ENCODE assay signal across 9 mouse cellular contexts in the genomic region with DNA sequence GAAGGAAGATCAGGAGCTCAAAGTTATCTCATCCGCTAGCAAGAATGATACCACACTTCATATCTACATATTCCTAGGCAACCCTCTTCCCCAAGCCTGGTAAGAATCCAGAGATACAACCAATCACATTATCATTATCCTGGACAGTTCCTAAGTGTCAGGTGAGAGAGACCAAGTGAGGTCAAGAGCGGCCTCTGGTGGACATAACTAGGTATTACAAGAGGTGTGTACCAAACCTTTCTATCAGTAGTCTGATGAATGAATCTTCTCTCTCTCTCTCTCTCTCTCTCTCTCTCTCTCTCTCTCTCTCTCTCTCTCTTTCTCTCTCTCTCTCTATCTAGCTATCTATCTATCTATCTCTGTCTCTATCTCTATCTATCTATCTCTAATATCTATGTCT. TPM values are rescaled to one million over a fixed set of nuclear protein-coding genes. Genes with fewer than 3 reads are reported as not detected.
DNase-seq lines count a peak whose midpoint lies in the region; ATAC-seq and TF ChIP-seq lines count a peak whose summit lies in the region.
"Had no signal": no experiment of that assay in that cellular context is flagged by ENCODE, and none has a peak within 500 bp of the region (broad histone marks: within the 10 kb centered on the region; RNA-seq: fewer than 3 reads in every experiment).

No protein-coding gene starts in this region.

- no peak overlapping the region for H3K27ac ChIP-seq in hindbrain, postnatal 0 days
- H3K27ac ChIP-seq in hindbrain, embryonic 13.5 days, result no peak overlapping the region
- no peak overlapping the region for H3K27ac ChIP-seq in CH12.LX (ENCODE audit: insufficient read depth, low read depth)
- no peak overlapping the region for H3K27ac ChIP-seq in limb, embryonic 10.5 days
- H3K27ac ChIP-seq: embryonic facial prominence, embryonic 12.5 days had no signal

- in situ Hi-C loops in CH12.LX (cut with MboI; ENCODE audit: low pct_ligation_motif_present, low pct_unique_long_range_greater_than_20kb, low sequenced_read_pairs), result no loop called here

- dilution Hi-C loops in CH12.LX (cut with MboI; ENCODE audit: extremely low pct_ligation_motif_present, extremely low pct_unique_long_range_greater_than_20kb, low sequenced_read_pairs), result no loop called here

- no peak for TF ChIP-seq POLR2A in CH12.LX (IDR thresholded peaks at IDR 0.05; ENCODE audit: low read depth, low read length)

- peak; percentile 29; the same call in 1 of the 2 replicates for ATAC-seq in hindbrain, postnatal 0 days
- ATAC-seq in hindbrain, embryonic 13.5 days (ENCODE audit: low FRiP score), result no peak

- TF ChIP-seq EP300 in CH12.LX (IDR thresholded peaks at IDR 0.05; ENCODE audit: low read length), result no peak

- no peak overlapping the region for H3K4me3 ChIP-seq in hindbrain, postnatal 0 days (ENCODE audit: low read length)
- H3K4me3 ChIP-seq in hindbrain, embryonic 13.5 days, result no peak overlapping the region
- no peak overlapping the region for H3K4me3 ChIP-seq in CH12.LX (replicated peaks in 1 of 3; ENCODE audit: low read depth in 2 of 3, low read length in 2 of 3, poor library complexity in 1 of 3)
- no peak overlapping the region for H3K4me3 ChIP-seq in limb, embryonic 10.5 days
- H3K4me3 ChIP-seq: embryonic facial prominence, embryonic 12.5 days had no signal

- no peaks in the 10 kb centered on the region for H3K4me1 ChIP-seq in hindbrain, postnatal 0 days (ENCODE audit: insufficient read depth, low read length)
- H3K4me1 ChIP-seq in hindbrain, embryonic 13.5 days (replicated peaks), result no peaks in the 10 kb centered on the region; the same call in 1 of the 2 replicates
- no peaks in the 10 kb centered on the region for H3K4me1 ChIP-seq in CH12.LX (ENCODE audit: control insufficient read depth in 1 of 2, insufficient read depth in 2 of 2)
- H3K4me1 ChIP-seq in limb, embryonic 10.5 days, result peaks cover 6% of the 10 kb centered on the region; the same call in 1 of the 2 replicates
- H3K4me1 ChIP-seq: embryonic facial prominence, embryonic 12.5 days had no signal

- TF ChIP-seq CTCF in hindbrain, postnatal 0 days (IDR thresholded peaks at IDR 0.05; ENCODE audit: low read depth), result peak; percentile 86
- TF ChIP-seq CTCF in CH12.LX (conservative IDR thresholded peaks at IDR 0.05 in 1 of 2, IDR thresholded peaks at IDR 0.05 in 1 of 2; ENCODE audit: low read depth in 2 of 2, low read length in 2 of 2), result peak; percentile 74 to 87

- no peaks in the 10 kb centered on the region for H3K27me3 ChIP-seq in hindbrain, postnatal 0 days (ENCODE audit: insufficient read depth, low read length)
- H3K27me3 ChIP-seq in hindbrain, embryonic 13.5 days, result 0 out of 2 replicates have a peak, but pooled peaks cover 7% of the 10 kb centered on the region
- no peaks in the 10 kb centered on the region for H3K27me3 ChIP-seq in CH12.LX (replicated peaks)
- 0 out of 2 replicates have a peak, but pooled peaks cover 12% of the 10 kb centered on the region for H3K27me3 ChIP-seq in limb, embryonic 10.5 days (ENCODE audit: low read depth, poor library complexity, severe bottlenecking)

- H3K36me3 ChIP-seq in hindbrain, postnatal 0 days (ENCODE audit: insufficient read depth, low read length), result no peaks in the 10 kb centered on the region
- H3K36me3 ChIP-seq in hindbrain, embryonic 13.5 days, result no peaks in the 10 kb centered on the region
- H3K36me3 ChIP-seq in CH12.LX (replicated peaks in 1 of 2; ENCODE audit: control insufficient read depth in 1 of 2, insufficient read depth in 1 of 2, low read length in 1 of 2), result no peaks in the 10 kb centered on the region
- no peaks in the 10 kb centered on the region for H3K36me3 ChIP-seq in limb, embryonic 10.5 days
- H3K36me3 ChIP-seq: embryonic facial prominence, embryonic 12.5 days had no signal

- no peak overlapping the region for H3K9ac ChIP-seq in hindbrain, postnatal 0 days (replicated peaks; ENCODE audit: low read length)
- no peak overlapping the region for H3K9ac ChIP-seq in hindbrain, embryonic 13.5 days
- no peak overlapping the region for H3K9ac ChIP-seq in CH12.LX (ENCODE audit: insufficient read depth, low read depth)
- H3K9ac ChIP-seq: embryonic facial prominence, embryonic 12.5 days had no signal

- intact Hi-C loops in gastrocnemius, postnatal 14 days (cut with DNase I; ENCODE audit: low total_unique reads), result no loop called here

- H3K9me3 ChIP-seq in hindbrain, postnatal 0 days (ENCODE audit: low read length), result no peaks in the 10 kb centered on the region
- H3K9me3 ChIP-seq in hindbrain, embryonic 13.5 days, result no peaks in the 10 kb centered on the region
- H3K9me3 ChIP-seq in CH12.LX (replicated peaks; ENCODE audit: low read length), result no peaks in the 10 kb centered on the region
- H3K9me3 ChIP-seq in limb, embryonic 10.5 days (replicated peaks), result no peaks in the 10 kb centered on the region
- H3K9me3 ChIP-seq: embryonic facial prominence, embryonic 12.5 days had no signal

- H3K4me2 ChIP-seq in hindbrain, postnatal 0 days (ENCODE audit: low read depth, low read length), result no peak overlapping the region
- H3K4me2 ChIP-seq in hindbrain, embryonic 13.5 days, result no peak overlapping the region
- H3K4me2 ChIP-seq in CH12.LX (ENCODE audit: insufficient read depth, low read depth, poor library complexity, severe bottlenecking), result no peak overlapping the region
- H3K4me2 ChIP-seq: embryonic facial prominence, embryonic 12.5 days had no signal

- DNase-seq in hindbrain, postnatal 0 days (ENCODE audit: low spot score), result peak; percentile 72
- DNase-seq in 3T3-L1 (ENCODE audit: low read depth, low spot score) (peak; percentile 82), CH12.LX (ENCODE audit: extremely low read depth) (peak; percentile 67)
- peak; percentile 57 to 65 for DNase-seq in cerebellum, postnatal 14 days
- DNase-seq in limb, embryonic 10.5 days (ENCODE audit: low spot score), result peak; percentile 46
- peak; percentile 52 for DNase-seq in thymus, postnatal 25 days
- no peak for DNase-seq in gastrocnemius, postnatal 14 days

- 10% methylated on average over 2 of the region's 2 CpGs for WGBS in hindbrain, postnatal 0 days
- 12% methylated on average over 2 of the region's 2 CpGs for WGBS in hindbrain, embryonic 13.5 days
- WGBS in limb, embryonic 10.5 days, result 3% methylated on average over 2 of the region's 2 CpGs

- peak; percentile 60 for TF ChIP-seq RAD21 in CH12.LX (IDR thresholded peaks at IDR 0.05; ENCODE audit: low read depth, low read length)

- H3K79me2 ChIP-seq in CH12.LX (replicated peaks; ENCODE audit: control insufficient read depth, extremely low read depth, insufficient read depth, poor library complexity, severe bottlenecking), result no peaks in the 10 kb centered on the region

TF ChIP-seq in CH12.LX, 34 proteins besides CTCF, POLR2A, EP300 and RAD21:
- TF ChIP-seq E2F4 (IDR thresholded peaks at IDR 0.05; ENCODE audit: insufficient replicate concordance, low read depth, low read length) (no peak), ETS1 (conservative IDR thresholded peaks at IDR 0.05; ENCODE audit: low read depth, low read length) (no peak), ZC3H11A (IDR thresholded peaks at IDR 0.05; ENCODE audit: low read depth, low read length) (no peak), MEF2A (IDR thresholded peaks at IDR 0.05; ENCODE audit: borderline replicate concordance, low read depth, low read length) (no peak), BHLHE40 (IDR thresholded peaks at IDR 0.05; ENCODE audit: low read depth, low read length) (0 out of 2 replicates have a peak, but pooled peaks have one; percentile 6), SMC3 (IDR thresholded peaks at IDR 0.05; ENCODE audit: low read depth, low read length) (peak; percentile 42)

RNA-seq across cellular contexts. Expression of a gene that starts 20.0 kb away (rescaled TPM):
- 0.21 TPM in 1 of 2 replicates, not detected in the other for total RNA-seq in hindbrain, postnatal 0 days (2014; rRNA removed)
- polyA plus RNA-seq in hindbrain, postnatal 0 days (2015; fragmentation: Nextera tagmentation; extraction: Ambion mirVana), result 0.25 and 0.33 TPM in 2 replicates
- 0.09 and 0.17 TPM in 2 replicates for polyA plus RNA-seq in hindbrain, embryonic 13.5 days (2015; fragmentation: Nextera tagmentation; extraction: Ambion mirVana)
- total RNA-seq in CH12.LX (2012; rRNA removed), result not detected in 2 replicates
- not detected in 2 replicates for total RNA-seq in CH12.LX (2014; rRNA removed)
- polyA plus RNA-seq in CH12.LX (2012; ENCODE audit: insufficient read length, low read depth), result not detected in 2 replicates
- 0.15 and 0.24 TPM in 2 replicates for polyA plus RNA-seq in limb, embryonic 10.5 days (2016; fragmentation: Nextera tagmentation; extraction: Ambion mirVana)
- total RNA-seq in gastrocnemius, postnatal 14 days (2021), result under 1 TPM in 1 of 2 experiments, not detected in 1; 0.13 TPM
- polyA plus RNA-seq: embryonic facial prominence, embryonic 12.5 days had no signal

RNA-seq across cellular contexts. Expression of a gene that starts 55.1 kb away (rescaled TPM):
- 56.6 and 62.1 TPM in 2 replicates for total RNA-seq in hindbrain, postnatal 0 days (2014; rRNA removed)
- 151 TPM in 2 replicates for polyA plus RNA-seq in hindbrain, postnatal 0 days (2015; fragmentation: Nextera tagmentation; extraction: Ambion mirVana)
- 110 and 119 TPM in 2 replicates for polyA plus RNA-seq in hindbrain, embryonic 13.5 days (2015; fragmentation: Nextera tagmentation; extraction: Ambion mirVana)
- total RNA-seq in CH12.LX (2012; rRNA removed) (49.7 and 55.0 TPM in 2 replicates), CH12.LX (2014; rRNA removed) (54.8 and 63.5 TPM in 2 replicates)
- 129 and 155 TPM in 2 replicates for polyA plus RNA-seq in CH12.LX (2012; ENCODE audit: insufficient read length, low read depth)
- polyA plus RNA-seq in limb, embryonic 10.5 days (2016; fragmentation: Nextera tagmentation; extraction: Ambion mirVana), result 68.9 and 84.4 TPM in 2 replicates
- total RNA-seq in gastrocnemius, postnatal 14 days (2021), result 100 to 1,000 TPM; 136 to 145 TPM

RNA-seq across cellular contexts. Expression of a gene that starts 58.7 kb away (rescaled TPM):
- 0.58 and 1.8 TPM in 2 replicates for total RNA-seq in hindbrain, postnatal 0 days (2014; rRNA removed)
- 2.3 and 2.8 TPM in 2 replicates for polyA plus RNA-seq in hindbrain, postnatal 0 days (2015; fragmentation: Nextera tagmentation; extraction: Ambion mirVana)
- 1.2 and 2.9 TPM in 2 replicates for polyA plus RNA-seq in hindbrain, embryonic 13.5 days (2015; fragmentation: Nextera tagmentation; extraction: Ambion mirVana)
- total RNA-seq in CH12.LX (2012; rRNA removed) (0.64 and 0.80 TPM in 2 replicates), CH12.LX (2014; rRNA removed) (0.34 and 0.38 TPM in 2 replicates)
- polyA plus RNA-seq in CH12.LX (2012; ENCODE audit: insufficient read length, low read depth), result 1.1 and 2.4 TPM in 2 replicates
- polyA plus RNA-seq in limb, embryonic 10.5 days (2016; fragmentation: Nextera tagmentation; extraction: Ambion mirVana), result 7.2 and 9.5 TPM in 2 replicates
- total RNA-seq in gastrocnemius, postnatal 14 days (2021), result 10 to 100 TPM; 22.9 to 24.1 TPM
